Mouse (Mus musculus): ENCODE results near the gene Dennd2d.

Gene Dennd2d

DNA sequence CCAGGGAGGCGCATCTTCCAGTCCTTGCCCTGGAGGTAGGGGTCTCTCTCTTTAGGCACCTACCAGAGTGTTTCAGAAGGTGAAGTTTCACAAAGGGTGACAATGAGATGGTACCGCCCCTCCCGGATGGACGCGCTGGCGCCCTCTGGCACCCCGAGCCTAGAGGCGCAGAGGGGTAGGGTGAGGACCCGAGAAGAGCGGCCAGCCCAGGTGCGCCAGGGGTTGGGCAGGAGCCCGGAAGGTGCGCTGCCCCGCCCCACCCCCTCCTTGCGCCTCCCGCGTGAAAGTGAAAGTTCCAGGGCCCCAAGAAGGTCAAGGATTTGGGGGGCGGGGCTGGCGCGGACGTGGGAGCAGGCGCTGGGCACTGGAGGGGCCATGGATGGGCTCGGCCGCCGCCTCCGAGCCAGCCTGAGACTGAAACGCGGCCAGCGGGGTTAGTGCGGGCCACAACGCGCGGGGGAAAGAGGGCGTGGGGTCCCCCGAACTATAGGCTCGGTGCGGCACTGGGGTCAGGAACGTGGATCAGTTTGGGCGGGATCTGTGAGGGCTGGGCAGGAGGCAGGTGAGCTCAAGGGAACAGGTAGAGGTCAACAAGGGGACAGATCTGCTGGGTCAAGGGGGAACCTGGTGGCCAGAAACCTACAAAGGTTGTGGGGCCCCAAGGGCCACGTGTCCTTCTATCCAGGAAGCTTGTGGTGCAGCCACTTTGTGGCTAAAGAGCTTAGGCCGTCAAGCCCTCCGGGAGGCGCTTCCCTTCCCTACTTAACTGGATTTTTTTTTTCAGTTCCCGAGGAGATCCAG is at the start of gene Dennd2d:
TSS of gene Dennd2d (plus strand) at position 125 of the 801 bp plus-strand sequence.
- peak; percentile 82 to 86 for DNase-seq

DNA sequence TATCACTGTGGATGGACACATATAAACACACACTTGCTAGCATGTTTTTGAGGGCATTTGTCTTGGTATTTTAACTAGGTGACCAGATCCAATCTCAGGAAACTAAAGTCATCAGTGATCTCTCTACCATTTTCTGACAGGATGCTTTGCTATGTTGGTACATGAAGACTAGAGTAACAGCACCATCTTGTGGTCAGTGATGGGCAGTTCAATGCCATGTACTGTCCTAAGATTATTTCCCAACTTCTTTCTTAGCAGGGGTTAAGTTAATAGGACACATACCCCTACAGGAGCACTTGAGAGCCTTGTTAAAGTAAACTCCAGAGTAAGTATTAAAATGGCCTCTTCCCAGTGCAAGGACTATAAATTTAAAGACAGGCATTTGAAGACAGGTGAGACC is 33.6 kb upstream of the Dennd2d start:
- DNase-seq, result peak in 1 of 2 experiments; percentile 38

DNA sequence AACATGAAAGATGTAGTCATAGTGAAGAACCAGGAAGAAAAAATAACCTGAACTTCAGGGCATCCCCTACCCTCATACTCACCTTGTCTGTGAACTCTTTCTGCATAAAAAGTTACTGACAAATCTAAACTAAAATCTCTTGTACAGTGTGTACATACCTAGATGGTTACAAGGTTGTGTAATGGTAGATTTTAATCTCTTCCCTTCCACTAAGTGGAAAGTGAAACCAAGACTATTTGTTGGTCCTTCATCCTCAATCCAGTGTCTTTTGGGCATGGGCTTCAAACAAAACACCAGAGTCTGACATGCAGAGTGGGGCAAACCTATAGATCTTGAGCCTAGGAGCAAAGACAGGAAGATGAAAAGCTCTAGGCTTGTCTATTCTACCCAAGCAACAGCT is 33.2 kb upstream of the Dennd2d start:
- DNase-seq, result no peak

DNA sequence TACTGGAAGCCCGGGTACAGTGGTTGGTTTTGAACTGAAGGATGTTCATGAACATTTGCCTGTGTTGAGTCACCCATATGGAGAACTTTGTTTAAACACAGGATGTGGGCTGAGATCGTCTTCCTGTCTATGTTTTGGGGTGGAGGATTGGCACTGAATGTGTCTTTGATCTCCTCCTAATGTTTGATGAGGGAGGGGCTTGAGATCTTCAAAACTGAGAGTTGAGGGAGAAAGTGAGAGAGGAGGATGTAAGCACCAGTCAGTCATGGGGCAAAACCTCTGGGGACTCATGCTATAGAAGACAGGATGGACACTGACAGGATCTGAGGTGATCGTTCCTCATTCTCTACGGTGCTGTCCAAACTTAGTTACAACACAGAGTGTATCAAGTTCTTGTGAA is 32.6 kb upstream of the Dennd2d start:
- no peak for DNase-seq

DNA sequence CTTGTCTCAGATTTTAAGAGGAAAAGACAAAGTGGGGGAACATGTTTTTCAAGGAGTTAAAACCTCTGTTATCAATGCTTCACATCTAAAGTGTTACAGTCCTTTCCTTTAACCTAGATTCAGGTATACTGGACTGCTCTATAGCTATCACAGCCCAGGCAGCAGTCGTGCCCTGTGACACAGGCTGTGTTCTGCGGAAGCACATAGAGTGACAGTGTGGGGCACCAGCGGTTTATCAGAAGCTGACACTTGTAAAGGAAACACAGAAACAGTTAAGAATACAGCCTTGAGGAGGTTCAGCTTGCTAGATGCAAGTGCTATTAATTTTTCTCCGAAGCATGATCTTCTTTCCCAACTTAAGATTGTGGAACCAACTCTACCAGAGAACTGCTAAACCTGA is 29.6 kb upstream of the Dennd2d start:
- DNase-seq, result no peak

DNA sequence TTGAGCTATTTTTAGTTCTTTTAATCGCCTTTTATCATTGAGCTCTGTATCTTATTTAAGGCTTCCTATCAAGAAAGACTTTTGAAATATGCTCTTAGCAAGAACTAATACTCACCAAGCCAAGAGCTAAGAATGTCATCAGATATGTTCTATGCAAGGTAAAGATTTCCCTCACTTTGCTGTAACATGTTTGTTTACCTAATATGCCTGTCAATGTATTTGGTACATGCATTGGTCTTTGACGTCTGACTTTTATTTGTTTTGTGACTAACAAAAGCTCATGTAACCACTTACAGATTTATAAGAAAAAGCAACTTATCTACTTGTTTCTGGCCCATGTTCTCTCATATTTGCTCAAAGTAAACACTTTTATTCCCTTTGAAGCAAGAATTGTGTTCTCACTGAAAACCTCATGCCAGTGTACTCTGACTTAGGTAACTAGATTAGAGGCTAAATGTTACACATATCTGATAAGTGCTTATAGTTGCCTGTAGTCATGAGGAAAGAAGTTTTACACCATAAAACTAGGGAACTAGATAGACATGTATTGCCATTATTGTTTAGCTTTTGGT is 24.8 kb upstream of the Dennd2d start:
- DNase-seq, result no peak

DNA sequence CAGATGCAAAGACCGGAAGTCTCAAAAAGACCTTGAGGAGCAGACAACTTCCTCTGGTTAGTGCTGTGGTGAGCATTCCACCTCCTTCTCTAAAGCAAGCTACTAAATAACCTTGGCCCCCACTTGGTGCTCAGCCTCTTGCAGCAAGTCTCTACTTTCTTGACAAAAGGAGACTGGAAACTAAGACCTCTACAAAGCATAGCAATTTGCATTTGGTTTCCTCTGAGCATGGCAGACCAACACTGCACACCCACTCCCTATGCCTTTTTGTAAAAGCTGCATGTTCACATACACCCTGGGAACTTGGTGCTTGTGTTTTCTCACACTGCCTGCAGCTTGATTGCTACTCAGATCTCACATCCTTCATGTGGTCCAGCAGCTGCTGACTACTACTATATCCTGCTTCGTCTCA is 20.1 kb upstream of the Dennd2d start:
- no peak for DNase-seq

DNA sequence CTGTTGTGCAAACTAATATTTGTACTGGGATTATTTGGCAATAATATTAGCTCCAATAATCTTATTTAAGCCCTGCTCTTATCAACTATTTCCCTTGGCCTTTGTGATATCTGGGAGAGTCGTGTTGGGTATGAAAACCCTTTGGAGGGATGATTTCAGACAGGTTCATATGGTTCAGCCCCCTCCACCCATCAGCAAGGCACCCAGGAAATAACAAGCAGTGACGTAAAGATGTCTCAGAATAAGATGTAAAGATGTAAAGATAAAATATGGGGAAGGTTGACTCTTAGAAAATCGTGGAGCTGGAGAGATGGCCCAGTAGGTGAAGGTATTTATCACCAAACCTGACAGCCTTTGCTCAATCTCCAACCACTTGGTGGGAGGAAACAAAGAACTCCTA is 19.7 kb upstream of the Dennd2d start:
- DNase-seq, result no peak

DNA sequence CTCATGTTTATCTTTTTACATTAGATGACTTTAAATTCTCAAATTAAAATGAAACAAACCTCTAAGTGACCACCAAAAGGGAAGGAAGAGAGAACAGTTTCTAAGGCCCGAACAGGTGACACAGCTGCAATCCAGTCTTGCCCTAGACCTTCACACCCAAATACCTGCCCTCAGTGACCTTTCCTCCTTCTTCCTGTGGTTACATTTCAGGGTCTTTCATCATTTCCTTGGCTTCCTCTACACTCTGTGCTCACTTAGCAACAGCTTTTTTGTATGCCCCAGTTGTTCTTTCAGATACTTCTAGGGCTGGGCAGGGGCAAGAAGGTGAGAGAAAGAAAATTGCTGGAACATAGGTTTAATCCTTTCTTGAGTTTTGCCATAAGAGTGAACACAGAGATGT is 17.5 kb upstream of the Dennd2d start:
- DNase-seq, result no peak

DNA sequence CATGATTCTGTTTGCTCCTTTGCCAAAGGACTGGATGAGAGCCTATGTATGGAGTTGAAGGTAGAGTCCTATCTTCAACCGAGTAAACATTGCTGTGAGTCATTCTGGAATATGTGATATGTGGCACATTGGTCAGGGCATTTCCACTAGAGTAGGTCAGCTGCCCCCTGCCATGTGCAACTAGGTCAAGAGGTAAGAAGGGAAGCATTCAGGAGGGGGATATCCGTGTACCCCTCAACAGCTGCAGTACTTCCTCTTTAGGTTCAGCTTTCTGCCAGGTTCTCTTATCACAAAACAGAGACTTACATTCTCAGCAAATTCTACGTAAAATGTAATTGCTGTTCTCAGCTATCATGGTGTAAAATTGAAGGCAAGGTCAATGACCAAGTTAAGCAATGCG is 8.0 kb upstream of the Dennd2d start:
- no peak for DNase-seq

DNA sequence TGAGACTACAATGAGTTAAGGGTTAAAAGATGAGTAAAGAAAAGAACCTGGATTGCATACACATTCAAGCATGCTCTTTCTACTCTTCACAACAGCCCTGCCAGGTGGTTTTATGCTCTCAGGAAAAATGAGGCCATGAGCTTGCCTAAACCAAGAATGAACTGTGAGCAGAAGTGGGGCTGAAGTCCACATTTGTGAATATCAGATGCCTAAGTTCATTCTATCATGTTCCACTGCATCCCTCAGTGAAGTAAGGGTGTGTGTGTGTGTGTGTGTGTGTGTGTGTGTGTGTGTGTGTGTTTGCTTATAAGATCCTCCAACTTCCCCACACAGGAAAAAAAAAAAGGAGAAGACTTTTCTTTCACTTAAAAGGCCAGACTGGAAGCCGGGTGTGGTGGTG is 5.3 kb upstream of the Dennd2d start:
- DNase-seq, result no peak

DNA sequence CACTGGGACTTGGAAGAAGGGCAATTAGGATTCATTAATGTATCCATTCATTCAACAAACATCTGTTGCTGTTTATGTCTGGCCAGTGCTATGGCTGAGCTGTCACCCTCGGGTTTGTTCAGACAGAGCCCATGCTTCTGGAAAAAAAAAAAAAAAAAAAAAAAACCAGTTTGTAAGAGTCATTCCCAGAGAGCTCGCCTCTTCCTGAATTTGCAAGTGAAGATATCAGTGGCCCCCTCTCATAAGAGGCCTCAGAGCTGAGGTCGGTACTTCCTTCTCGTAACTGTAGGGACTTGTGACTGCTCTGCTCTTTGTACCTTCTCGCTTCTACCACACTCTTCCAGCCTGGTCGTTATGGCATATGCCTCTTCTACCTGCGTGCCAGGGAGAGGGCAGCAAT is 1.1 kb downstream of the Dennd2d start:
- DNase-seq, result no peak

DNA sequence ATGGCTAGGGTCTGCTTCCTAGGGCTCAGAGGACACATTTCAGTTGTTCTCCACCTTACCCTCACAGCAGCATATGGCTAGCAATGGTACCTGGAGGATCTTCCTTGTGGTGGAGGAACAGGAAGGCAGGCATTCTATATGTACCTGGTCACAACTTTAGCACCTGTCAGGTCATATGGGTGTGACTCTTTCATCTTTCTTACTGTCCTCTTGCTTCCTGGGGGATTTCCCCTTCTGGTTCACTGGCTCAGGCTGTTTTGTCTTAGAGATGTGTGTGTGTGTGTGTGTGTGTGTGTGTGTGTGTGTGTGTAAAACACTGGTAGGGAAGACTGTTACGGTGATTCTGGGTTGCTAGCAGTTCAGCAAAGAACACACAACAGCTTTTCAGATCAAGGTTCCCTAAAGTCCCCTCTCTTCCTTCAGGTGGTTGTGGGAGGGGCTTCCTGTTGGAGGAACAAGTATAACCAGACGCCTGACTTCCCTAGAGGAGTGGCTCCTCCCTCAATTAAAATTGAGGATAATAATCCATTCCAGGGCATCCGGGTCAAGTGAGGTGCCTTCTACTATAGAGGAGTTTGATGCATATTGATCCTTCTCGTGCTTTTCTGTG is 1.7 kb downstream of the Dennd2d start:
- no peak for DNase-seq

DNA sequence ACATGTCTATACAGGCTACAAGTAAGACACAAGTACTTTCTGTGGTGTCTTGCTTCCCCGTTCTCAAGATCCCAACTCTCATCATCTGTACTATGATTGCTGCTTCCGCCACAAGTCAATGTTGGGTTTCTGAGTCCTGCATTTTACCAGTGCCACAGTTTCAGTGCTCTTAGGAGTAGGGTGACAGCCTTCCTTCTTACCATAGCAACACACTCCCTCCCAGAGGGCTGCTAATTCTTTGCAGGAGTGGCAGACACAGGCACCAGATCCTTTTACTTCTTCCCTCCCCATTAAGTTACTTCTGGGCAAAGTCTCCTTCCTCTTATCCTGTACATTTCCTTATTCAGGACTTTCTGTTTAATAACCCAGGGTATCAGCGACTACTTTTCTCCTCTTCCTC is 2.7 kb downstream of the Dennd2d start:
- DNase-seq, result no peak

DNA sequence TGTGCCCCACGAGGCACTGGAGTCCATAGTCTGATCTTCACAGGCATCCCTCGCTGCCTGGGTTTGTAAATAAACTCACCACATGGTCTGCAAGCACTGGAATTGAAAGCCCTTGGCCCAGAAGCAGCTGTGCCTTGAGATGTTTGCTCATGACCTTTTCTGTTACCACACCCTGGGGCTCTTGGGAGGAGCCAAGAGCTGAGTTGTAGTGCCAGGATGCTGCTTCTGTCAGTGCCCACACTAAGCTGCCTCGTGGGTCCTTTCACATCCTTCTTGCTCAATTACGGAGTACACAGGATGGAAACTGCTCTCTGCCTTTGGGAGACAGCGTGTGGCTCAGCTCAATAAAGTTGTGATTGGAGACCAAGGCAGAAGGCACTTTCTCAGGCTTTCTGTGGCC is 3.6 kb downstream of the Dennd2d start:
- peak; percentile 68 to 70 for DNase-seq

DNA sequence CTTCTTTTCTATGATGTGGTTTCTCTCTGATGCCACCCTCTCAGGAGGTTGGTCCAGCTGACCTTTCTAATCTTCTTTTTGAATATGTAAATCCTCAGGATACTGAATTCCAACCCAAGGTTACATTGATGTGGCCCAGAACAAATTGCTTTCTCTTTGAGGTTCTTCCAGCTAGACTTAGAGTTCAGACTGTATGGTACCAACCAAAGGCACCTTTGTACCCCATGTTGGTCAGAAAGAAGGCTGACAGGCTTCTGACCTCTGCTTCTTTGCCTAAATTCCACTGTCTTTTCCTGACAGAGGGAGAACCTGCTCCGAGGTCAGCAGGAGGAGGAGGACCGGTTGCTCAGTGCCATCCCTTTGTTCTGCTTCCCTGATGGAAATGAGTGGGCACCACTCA is 5.3 kb downstream of the Dennd2d start:
- no peak for DNase-seq

DNA sequence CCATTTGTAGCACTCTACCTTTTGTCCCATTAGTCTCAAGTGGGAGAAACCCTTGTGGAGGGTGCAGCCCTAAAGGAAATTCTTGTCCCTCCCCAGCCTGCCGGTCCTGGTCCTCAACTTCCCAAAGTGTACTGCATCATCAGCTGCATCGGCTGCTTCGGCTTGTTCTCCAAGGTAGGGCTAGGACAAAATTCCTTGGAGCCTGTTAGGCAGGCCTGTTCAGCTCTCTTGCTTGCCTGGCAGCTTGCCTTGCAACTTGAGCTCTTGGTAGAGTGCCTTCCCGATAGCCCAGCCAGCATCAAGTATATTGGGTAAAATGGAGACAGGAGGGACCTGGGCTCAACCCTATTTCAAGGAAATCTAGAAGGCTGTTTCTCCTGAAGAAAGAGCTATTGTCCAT is 8.0 kb downstream of the Dennd2d start:
- DNase-seq, result peak; percentile 39 to 54

DNA sequence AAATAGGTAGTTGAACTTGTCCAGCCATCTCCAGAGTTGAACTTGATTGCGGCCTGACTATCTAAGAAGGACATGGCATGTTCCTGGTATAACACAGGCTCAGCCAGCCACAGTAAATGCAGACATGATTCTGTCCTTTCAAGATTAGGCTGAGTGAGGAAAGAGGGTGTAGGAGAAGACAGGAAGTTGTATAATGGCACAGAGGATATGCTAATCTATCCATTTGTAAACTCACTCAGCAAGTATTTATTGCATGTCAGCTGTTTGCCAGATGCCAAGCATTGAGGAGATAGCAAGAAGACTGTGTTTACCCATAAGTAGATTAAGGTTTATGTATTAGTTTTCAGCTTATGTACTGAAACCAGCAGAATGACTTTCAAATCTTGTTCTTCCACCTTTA is 10.5 kb downstream of the Dennd2d start:
- no peak for DNase-seq

DNA sequence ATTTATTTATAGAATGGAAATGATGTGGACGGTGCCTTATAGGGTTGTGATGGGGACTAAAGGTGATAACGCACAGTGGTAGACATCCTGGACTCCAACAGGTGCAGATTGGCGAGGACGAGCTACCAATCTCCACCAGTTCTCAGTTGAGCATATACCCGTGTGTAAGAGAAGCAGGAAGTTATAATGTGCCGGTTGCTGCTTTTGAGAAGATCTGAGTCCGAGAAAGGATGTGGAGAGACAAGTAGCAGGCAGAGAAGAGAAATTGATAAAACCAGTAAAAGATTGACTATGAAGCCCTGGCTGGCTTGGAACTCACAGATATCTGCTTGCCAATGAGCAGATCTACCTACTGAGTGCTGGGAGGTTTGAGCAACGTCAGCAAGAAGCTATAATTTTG is 11.0 kb downstream of the Dennd2d start:
- DNase-seq, result no peak

DNA sequence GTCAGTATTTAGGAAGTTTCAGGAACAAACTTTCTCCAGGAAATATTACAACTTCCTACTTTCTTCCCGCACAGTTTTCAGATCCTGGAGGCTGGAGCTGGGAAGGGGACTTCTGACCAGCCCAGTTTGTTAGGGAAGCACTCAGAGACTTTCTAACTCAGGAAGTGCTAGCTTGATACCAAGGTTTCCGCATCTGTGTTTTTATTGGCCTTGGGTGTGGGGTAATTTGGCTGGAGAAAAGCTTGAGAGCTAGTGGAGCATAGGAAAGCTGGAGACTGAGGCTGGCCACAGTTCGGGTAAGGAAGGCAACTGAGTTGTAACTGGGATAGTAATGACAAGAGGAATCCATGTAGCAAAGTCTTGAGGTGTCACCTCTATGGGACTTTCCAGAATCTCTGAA is 11.7 kb downstream of the Dennd2d start:
- no peak for DNase-seq

DNA sequence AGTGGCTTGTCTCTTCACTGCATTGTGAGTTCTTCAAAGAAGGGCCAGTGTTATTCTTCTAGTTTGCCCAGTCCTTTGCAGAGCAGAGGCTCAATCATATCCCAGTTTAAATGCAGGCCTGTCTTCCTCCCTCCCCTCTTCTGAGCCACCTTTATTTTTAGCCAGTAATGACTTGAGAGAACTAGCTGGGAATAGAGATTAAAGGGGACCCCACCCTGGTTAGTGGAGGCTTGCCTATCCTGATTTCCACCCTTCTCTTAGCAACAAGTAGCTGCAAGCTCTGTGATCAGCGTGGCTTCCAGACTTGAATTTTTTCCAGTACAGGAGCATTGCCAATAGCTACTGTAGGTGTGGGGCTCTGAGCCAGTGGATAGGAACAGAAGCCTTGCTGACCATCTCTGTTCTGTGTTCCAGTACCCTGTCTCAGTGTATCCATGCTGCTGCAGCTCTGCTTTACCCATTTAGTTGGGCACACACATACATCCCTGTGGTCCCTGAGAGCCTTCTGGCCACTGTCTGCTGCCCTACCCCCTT is 12.3 kb downstream of the Dennd2d start:
- DNase-seq, result no peak

DNA sequence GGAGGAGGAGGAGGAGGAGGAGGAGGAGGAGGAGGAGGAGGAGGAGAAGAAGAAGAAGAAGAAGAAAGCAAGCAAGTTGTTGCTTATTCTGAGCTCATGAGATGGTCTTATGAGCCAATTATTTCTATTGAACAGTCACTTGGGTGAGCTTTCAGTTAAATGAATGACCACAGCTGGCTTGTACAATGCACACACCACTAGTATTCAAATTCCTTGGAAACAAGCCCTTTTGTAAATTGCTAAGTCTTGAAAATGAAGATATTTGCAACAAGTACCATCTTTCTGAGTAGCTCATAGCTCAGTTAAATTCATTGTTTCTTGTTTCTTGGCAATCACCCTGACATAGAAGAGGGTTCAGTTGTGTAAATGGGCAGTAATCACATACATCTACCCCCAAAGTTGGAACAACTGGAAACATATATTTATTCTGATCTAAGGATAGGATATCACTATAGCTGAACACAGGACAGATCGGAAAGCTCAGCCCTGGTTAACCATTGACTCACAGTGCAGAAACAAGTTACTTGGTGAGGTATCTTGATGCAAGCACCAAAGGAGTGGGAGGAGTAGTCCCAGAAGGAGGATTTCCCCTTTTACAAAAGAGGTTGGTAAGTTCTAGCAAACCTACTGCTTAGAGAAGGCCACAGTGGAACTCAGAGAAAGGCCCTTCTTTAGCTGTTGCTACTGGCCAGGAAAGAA is 13.3 kb downstream of the Dennd2d start:
- no peak for DNase-seq

DNA sequence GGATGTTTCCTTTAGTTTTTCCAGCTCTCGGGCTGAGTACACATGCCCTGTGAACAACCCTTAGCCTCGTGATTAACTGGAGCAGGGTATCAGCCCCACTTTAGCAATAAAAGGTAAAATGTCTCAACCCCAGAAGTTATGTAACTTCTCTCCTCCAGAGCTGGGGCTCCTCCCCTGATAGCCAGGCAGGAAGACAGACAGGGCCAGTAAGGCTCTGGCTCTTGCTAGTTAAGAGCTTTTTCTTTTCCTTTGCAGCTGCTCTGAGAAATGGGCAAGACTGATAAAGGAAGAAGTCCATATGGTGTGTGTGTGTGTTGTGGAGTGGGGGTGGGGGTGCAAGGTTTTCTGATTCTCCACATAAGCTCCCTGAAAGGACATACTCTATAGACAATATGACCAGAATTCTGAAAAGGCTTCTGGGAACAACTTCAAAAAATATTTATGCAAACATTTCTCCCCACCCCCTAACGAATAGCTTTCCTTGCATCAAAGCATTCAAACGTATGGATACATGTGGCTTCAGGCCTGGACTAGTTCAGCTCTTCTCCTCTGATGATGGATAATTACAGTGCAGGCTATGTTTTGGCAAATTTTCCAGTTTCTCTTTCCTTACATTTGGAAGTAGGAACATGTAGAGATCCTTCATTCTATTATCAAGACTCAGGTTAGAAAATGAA is 14.0 kb downstream of the Dennd2d start:
- peak; percentile 63 to 71 for DNase-seq
